Mouse (Mus musculus): ENCODE data around the gene Tns2. TPM values are rescaled to one million over a fixed set of nuclear protein-coding genes. Genes with fewer than 3 reads are reported as not detected.
"Not testable (repeated sequence)": the region's sequence is repeated elsewhere in the genome, so short reads cannot be mapped to it uniquely, and the experiment has no call there.

The Tns2 gene
- polyA plus RNA-seq, 1 experiment from 2014 or later = 45.3 TPM

DNA sequence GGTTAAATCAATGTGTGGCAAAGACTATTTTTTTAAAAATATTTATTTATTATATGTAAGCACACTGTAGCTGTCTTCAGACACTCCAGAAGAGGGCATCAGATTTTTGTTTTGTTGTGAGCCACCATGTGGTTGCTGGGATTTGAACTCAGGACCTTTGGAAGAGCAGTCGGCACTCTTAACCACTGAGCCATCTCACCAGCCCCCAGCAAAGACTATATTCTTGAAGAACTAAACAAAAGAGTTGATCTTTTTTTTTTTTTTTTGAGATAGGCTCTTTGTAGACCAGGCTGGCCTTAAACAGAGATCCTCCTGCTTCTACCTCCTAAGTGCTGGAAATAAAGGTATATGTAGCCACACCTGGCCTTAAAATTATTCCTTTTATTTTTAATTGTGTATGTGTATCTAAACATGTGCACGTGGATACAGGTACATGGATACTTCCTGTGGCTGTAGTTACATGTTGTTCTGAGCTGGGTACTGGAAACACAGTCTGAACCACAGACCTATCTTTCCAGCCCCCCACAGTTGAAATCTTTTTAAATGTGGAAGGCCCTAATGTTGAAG lies 23.0 kb upstream of the Tns2 start:
- Histone ChIP-seq H3K27ac (no peak overlapping the region), H3K9me3 (no peaks in the 10 kb centered on the region), H3K4me2 (replicated peaks) (no peak overlapping the region), H3K9ac (no peak overlapping the region), H3K36me3 (peaks cover 12% of the 10 kb centered on the region), H3K4me1 (peaks cover 20% of the 10 kb centered on the region), H3K4me3 (no peak overlapping the region), H3K27me3 (no peaks in the 10 kb centered on the region)
- no peak for ATAC-seq (ENCODE audit: low FRiP score, low read depth)
- 88% methylated on average over 2 of the region's 2 CpGs for WGBS

DNA sequence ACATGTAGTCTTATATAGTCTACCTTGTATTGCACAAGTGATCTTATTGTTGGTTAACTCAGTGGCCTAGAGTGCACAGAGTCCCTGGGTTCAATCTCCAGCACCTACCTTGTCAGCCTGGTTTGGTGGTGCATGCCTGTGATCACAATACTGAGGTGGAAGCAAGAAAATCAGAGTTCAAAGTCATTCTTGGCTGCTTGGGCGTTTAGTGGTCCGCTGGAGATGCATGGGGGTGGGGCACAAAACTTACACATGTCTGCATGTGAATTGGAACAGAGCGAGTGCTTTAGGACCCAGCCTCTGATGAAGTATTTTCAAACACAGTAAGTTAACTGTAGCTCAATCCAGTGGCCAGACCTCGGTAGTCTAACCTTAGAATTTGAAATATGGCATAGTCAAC lies 21.0 kb upstream of the Tns2 start:
- H3K36me3 ChIP-seq = peaks cover 32% of the 10 kb centered on the region

DNA sequence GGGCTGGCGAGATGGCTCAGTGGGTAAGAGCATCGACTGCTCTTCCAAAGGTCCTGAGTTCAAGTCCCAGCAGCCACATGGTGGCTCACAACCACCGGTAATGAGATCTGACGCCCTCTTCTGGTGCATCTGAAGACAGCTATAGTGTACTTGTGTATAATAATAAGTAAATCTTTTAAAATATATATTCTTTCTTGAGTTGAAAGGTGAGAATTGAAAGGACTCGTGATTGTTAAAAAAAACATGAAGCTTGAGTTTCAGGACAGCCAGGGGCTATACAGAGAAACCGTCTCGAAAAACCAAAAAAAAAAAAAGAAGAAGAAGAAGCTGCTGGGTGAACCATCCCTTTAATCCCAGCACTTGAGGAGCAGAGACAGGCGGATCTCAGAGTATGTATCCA lies 20.3 kb upstream of the Tns2 start:
- H3K4me3 ChIP-seq; H3K27me3 ChIP-seq; H3K9me3 ChIP-seq; H3K4me2 ChIP-seq (replicated peaks); H3K27ac ChIP-seq; H3K9ac ChIP-seq; ATAC-seq (ENCODE audit: low FRiP score, low read depth): not testable (repeated sequence)
- Histone ChIP-seq H3K36me3 (peaks cover 39% of the 10 kb centered on the region), H3K4me1 (peaks cover 14% of the 10 kb centered on the region)
- WGBS = 77% methylated on average over 8 of the region's 8 CpGs

More for the DNA sequence above, 21.0 kb upstream of the Tns2 start:
- no peak for ATAC-seq (ENCODE audit: low FRiP score, low read depth)
- Histone ChIP-seq H3K9ac (no peak overlapping the region), H3K9me3 (no peaks in the 10 kb centered on the region), H3K4me2 (replicated peaks) (no peak overlapping the region), H3K4me1 (peaks cover 18% of the 10 kb centered on the region), H3K27ac (no peak overlapping the region), H3K4me3 (no peak overlapping the region), H3K27me3 (no peaks in the 10 kb centered on the region)
- WGBS = 74% methylated on average over 4 of the region's 4 CpGs

DNA sequence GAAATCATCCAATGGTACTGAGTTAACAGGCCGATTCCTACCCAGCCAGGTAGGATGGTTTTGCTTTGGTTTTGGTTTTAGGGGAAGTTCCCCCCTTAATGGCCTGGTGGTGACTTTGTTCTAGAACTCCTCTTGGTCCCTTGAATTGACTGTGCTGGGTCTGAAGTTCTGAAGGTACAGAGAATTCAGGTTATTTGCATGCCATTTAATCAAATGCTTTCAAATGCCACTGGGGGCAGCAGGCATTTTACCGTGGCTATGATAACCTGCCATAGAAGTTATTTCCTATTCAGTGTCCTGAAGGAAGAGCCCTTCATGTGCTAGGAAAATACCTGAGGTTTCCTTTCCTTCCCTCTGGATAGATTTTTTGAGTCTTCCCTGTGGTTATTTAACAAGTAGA lies 19.8 kb upstream of the Tns2 start:
- Histone ChIP-seq H3K4me2 (replicated peaks) (no peak overlapping the region), H3K36me3 (peaks cover 43% of the 10 kb centered on the region)
- WGBS = 64% methylated on average over 2 of the region's 2 CpGs

DNA sequence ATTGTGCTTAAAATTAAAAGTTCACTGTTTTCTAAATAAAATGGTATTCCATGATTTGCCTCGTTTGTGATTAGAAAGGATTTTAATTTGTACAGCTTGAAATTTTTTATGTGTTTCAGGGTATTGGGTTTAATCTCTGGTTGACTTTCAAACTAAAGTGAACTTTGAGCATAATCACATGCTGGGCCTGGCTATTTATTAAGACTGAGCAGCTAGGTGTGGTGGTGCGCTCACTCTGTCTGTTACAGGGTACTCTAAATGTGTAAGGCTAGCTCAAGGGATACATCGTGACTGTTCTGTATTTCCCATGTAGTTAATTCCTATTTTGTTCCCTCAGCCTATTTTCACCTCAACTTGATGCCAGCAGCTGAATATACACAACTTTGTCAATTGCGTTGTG lies 18.1 kb upstream of the Tns2 start:
- H3K9me3 ChIP-seq = no peaks in the 10 kb centered on the region
- H3K9ac ChIP-seq = no peak overlapping the region
- H3K4me1 ChIP-seq = no peaks in the 10 kb centered on the region
- H3K36me3 ChIP-seq = peaks cover 59% of the 10 kb centered on the region
- H3K27me3 ChIP-seq = no peaks in the 10 kb centered on the region
- H3K4me2 ChIP-seq (replicated peaks) = no peak overlapping the region
- no peak overlapping the region for H3K27ac ChIP-seq
- no peak for ATAC-seq (ENCODE audit: low FRiP score, low read depth)
- WGBS = 90% methylated on average over 4 of the region's 4 CpGs
- H3K4me3 ChIP-seq = no peak overlapping the region

More for the DNA sequence above, 19.8 kb upstream of the Tns2 start:
- Histone ChIP-seq H3K27ac (no peak overlapping the region), H3K9me3 (no peaks in the 10 kb centered on the region), H3K27me3 (no peaks in the 10 kb centered on the region), H3K4me1 (peaks cover 9% of the 10 kb centered on the region), H3K4me3 (no peak overlapping the region), H3K9ac (no peak overlapping the region)
- ATAC-seq (ENCODE audit: low FRiP score, low read depth) = no peak

DNA sequence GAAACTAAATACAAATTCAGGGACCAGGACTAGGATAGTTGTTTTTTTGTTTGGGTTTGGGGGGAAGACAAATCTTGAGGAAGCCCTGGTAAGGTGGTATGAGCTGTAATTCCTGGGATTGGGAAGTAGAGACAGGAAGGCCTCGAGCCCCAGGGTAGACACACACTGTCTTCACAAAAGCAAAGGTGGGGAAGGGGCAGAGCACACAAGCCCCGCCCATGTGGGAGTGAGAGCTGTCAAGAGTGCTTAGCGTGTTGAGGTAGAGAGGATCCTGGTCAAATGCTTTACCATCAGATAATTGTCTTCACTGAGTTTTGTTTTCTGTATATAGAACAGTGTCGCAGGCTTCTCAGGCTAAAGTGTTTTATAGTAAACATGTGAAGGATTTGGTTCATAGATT lies 17.2 kb upstream of the Tns2 start:
- Histone ChIP-seq H3K27me3 (no peaks in the 10 kb centered on the region), H3K9ac (no peak overlapping the region), H3K4me3 (no peak overlapping the region), H3K4me2 (replicated peaks) (no peak overlapping the region), H3K9me3 (no peaks in the 10 kb centered on the region), H3K27ac (no peak overlapping the region), H3K4me1 (no peaks in the 10 kb centered on the region), H3K36me3 (peaks cover 65% of the 10 kb centered on the region)
- 85% methylated on average over 4 of the region's 4 CpGs for WGBS
- ATAC-seq (ENCODE audit: low FRiP score, low read depth) = no peak

DNA sequence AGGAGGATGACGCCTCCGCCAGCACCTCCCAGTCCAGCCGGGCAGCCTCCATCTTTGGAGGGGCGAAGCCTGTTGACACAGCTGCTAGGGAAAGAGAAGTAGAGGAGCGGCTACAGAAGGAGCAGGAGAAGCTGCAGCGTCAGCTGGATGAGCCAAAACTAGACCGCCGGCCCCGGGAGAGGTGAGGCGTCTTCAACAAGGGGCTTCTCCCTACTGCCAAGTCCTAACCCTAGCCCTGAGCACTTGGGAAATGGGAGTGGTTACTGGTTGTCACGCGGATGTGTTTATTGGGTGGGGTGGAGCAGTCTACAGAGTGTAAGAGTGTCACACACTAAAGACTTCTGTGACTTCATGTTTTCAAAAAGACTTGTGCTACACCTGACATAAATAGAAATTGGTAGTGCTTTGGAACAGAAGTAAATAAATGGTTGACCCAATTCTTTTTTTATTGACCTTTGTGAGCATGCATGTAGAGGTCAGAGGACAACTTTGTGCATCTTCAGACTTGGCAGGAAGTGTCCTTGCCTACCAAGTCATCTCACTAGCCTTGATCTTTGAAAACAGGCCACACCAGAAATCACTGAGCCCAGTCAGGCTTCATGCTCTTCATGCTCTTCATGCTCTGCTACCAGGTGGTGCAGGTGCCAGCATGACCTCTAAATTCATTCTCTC lies 10.2 kb upstream of the Tns2 start:
- WGBS = 83% methylated on average over 12 of the region's 12 CpGs

DNA sequence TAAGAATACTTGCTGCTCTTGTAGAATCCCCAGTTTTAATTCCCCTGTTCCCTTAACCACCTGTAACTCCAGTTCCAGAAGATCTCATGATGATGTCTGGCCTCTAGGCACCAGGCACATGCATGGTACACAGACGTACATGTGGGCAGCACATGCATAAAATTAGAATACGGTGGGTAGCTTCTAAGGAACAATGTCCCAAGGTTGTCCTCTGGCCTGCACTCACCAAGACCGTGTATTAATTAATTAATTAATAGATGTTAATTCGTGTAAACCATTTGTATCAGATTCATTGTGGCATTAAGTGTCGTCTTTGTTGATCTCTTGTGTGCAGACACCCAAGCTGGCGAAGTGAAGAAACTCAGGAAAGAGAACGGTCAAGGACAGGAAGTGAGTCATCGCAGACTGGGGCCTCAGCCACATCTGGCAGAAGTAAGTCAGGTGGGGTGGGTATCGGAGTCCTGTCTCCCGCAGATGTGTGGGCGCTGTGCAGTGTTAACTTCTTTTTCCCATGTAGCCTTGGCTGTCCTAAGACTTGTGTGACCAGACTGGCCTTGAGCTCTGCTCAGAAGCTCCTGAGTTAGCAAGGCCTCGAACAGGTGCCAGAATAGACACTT lies 9.0 kb upstream of the Tns2 start:
- H3K27me3 ChIP-seq = no peaks in the 10 kb centered on the region
- peaks cover 99% of the 10 kb centered on the region for H3K36me3 ChIP-seq
- no peaks in the 10 kb centered on the region for H3K9me3 ChIP-seq
- WGBS = 86% methylated on average over 12 of the region's 12 CpGs
- ATAC-seq (ENCODE audit: low FRiP score, low read depth) = no peak
- H3K9ac ChIP-seq = no peak overlapping the region
- no peaks in the 10 kb centered on the region for H3K4me1 ChIP-seq
- H3K27ac ChIP-seq = no peak overlapping the region
- no peak overlapping the region for H3K4me3 ChIP-seq
- H3K4me2 ChIP-seq (replicated peaks) = no peak overlapping the region

More for the DNA sequence above, 10.2 kb upstream of the Tns2 start:
- Histone ChIP-seq H3K36me3 (peaks cover 98% of the 10 kb centered on the region), H3K4me3 (no peak overlapping the region), H3K4me1 (no peaks in the 10 kb centered on the region), H3K4me2 (replicated peaks) (no peak overlapping the region), H3K27ac (no peak overlapping the region), H3K9me3 (no peaks in the 10 kb centered on the region), H3K9ac (no peak overlapping the region), H3K27me3 (no peaks in the 10 kb centered on the region)
- ATAC-seq (ENCODE audit: low FRiP score, low read depth) = no peak

DNA sequence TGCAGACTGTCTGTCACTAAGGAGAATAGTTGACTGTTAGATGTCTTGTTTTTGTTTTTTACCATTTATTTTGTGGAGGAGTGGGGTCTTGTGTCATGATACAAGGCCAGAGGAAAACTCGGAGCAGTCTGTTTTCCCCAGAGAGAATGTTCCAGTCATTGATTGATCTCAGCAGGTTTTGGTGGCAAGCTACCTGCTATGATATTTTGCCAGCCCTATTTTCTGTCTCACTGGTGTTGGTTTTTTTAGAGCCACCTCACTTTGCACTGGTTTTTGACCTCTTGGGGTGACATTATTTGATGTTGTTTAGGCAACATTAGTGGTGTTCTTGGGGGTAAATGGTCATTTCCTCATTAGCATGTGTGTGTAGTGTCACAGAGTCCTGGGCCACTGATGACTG lies 8.5 kb upstream of the Tns2 start:
- Histone ChIP-seq H3K27ac (no peak overlapping the region), H3K9me3 (no peaks in the 10 kb centered on the region), H3K4me2 (replicated peaks) (no peak overlapping the region), H3K4me3 (no peak overlapping the region), H3K9ac (no peak overlapping the region), H3K4me1 (no peaks in the 10 kb centered on the region), H3K36me3 (peaks cover 99% of the 10 kb centered on the region), H3K27me3 (no peaks in the 10 kb centered on the region)
- WGBS = 79% methylated on average over 1 of the region's 1 CpGs
- no peak for ATAC-seq (ENCODE audit: low FRiP score, low read depth)

DNA sequence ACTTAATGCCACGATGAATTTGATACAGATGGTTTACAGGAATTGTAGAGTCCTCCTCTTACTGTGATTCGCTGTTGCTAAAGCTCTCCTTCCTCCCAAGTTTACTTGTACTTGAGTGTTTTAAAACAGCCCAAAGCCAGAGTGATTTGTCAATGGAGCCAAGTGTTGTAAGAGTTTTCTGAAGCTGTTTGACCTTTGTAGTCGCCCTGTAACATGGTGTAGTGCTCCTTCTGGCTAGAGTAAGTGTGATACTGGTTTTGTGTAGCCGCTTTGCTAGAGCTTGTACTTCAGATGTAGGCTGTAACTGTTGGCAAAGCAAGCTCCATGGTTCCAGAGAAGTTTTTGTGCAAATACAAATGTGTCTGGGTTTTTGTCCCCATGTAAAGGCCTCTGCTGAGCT lies 8.0 kb upstream of the Tns2 start:
- Histone ChIP-seq H3K9ac (no peak overlapping the region), H3K4me1 (peaks cover 2% of the 10 kb centered on the region), H3K27me3 (no peaks in the 10 kb centered on the region), H3K4me3 (no peak overlapping the region), H3K4me2 (replicated peaks) (no peak overlapping the region), H3K27ac (no peak overlapping the region), H3K9me3 (no peaks in the 10 kb centered on the region), H3K36me3 (peaks cover 99% of the 10 kb centered on the region)
- no peak for ATAC-seq (ENCODE audit: low FRiP score, low read depth)
- WGBS = 92% methylated on average over 4 of the region's 4 CpGs

DNA sequence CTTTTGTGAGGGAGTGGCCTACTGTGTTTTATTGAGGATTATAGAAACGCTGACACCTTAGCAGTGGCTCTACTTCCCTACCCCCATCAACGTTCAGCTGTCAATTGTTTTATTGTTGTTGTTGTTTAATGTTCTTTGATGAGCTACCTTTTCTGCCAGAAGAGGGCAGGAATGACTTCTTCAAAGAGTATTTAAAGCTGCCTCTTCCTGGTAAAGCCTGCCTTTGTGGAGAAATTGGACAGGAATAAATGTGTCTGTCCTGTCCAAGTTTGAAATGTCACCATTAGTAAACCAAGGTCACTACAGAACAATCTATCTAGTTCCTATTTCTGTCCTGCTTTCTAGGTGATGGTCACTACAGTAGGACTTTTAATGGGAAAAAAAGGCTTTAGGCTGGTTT lies 6.1 kb upstream of the Tns2 start:
- Histone ChIP-seq H3K27ac (no peak overlapping the region), H3K4me1 (peaks cover 21% of the 10 kb centered on the region), H3K9ac (no peak overlapping the region), H3K36me3 (peaks cover 91% of the 10 kb centered on the region), H3K4me3 (no peak overlapping the region), H3K27me3 (no peaks in the 10 kb centered on the region), H3K9me3 (no peaks in the 10 kb centered on the region), H3K4me2 (replicated peaks) (no peak overlapping the region)
- no peak for ATAC-seq (ENCODE audit: low FRiP score, low read depth)
- 25% methylated on average over 2 of the region's 2 CpGs for WGBS

DNA sequence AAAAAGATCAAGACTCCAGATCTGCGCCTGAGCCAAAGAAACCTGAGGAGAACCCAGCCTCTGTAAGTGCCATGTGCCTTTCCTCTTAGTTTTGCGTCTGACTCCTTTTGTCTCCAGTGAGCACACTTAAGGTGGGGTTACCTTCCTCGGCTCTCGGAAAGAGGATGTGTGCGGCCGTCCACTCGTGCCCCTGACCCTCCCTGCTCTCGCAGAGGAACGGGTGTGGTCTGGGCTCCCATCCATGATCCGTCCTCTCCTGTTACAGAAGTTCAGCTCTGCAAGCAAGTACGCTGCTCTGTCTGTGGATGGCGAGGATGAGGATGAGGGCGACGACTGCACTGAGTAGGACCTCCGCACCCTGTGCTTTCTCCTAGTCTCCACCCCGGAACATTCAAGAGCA lies 5.2 kb upstream of the Tns2 start:
- no peak overlapping the region for H3K4me2 ChIP-seq (replicated peaks)
- peaks cover 82% of the 10 kb centered on the region for H3K36me3 ChIP-seq
- peaks cover 30% of the 10 kb centered on the region for H3K4me1 ChIP-seq
- H3K4me3 ChIP-seq = no peak overlapping the region
- H3K27me3 ChIP-seq = no peaks in the 10 kb centered on the region
- 88% methylated on average over 16 of the region's 16 CpGs for WGBS
- H3K9ac ChIP-seq = no peak overlapping the region
- ATAC-seq (ENCODE audit: low FRiP score, low read depth) = no peak
- no peak overlapping the region for H3K27ac ChIP-seq
- H3K9me3 ChIP-seq = no peaks in the 10 kb centered on the region

All from limb, embryonic 13.5 days (tissue).